Mouse (Mus musculus) Muller cell, postnatal 12 days (primary cell): ENCODE measurements around the gene Ccnj.

Source experiments
- DNase-seq: peaks from one replicate; pipeline ENCODE4 v3.0.0-alpha.2; 2015; ENCODE audit errors: inconsistent ontology term

Ccnj gene

GRCm38 (mm10) chr19:40830703-40831415, at the start of gene Ccnj:
Ccnj (plus strand) TSS chr19:40831279.
- DNase-seq, result peak; percentile 94

- no peak for DNase-seq
Measured at GRCm38 (mm10) chr19:40788004-40788714, 42.9 kb upstream of the Ccnj start.

- no peak for DNase-seq
Measured at GRCm38 (mm10) chr19:40788715-40789084, 42.4 kb upstream of the Ccnj start.

- no peak for DNase-seq
Measured at GRCm38 (mm10) chr19:40805176-40805737, 25.8 kb upstream of the Ccnj start.

GRCm38 (mm10) chr19:40809858-40810257, 21.2 kb upstream of the Ccnj start:
- DNase-seq, result no peak

- no peak for DNase-seq
Measured at GRCm38 (mm10) chr19:40811840-40812239, 19.2 kb upstream of the Ccnj start.

- DNase-seq, result no peak
Measured at GRCm38 (mm10) chr19:40812778-40813177, 18.3 kb upstream of the Ccnj start.

GRCm38 (mm10) chr19:40813385-40813784, 17.7 kb upstream of the Ccnj start:
- DNase-seq, result no peak

- no peak for DNase-seq
Measured at GRCm38 (mm10) chr19:40815645-40816183, 15.4 kb upstream of the Ccnj start.

- DNase-seq, result no peak
Measured at GRCm38 (mm10) chr19:40817901-40818532, 13.1 kb upstream of the Ccnj start.

- DNase-seq, result no peak
Measured at GRCm38 (mm10) chr19:40818764-40819163, 12.3 kb upstream of the Ccnj start.

- no peak for DNase-seq
Measured at GRCm38 (mm10) chr19:40821306-40821825, 9.7 kb upstream of the Ccnj start.

GRCm38 (mm10) chr19:40825636-40826035, 5.4 kb upstream of the Ccnj start:
- no peak for DNase-seq

GRCm38 (mm10) chr19:40826735-40827134, 4.3 kb upstream of the Ccnj start:
- DNase-seq, result no peak

GRCm38 (mm10) chr19:40830198-40830597, 881 bp upstream of the Ccnj start:
- no peak for DNase-seq

- peak; percentile 50 for DNase-seq
Measured at GRCm38 (mm10) chr19:40831416-40832201, 530 bp downstream of the Ccnj start.

GRCm38 (mm10) chr19:40832361-40832760, 1.3 kb downstream of the Ccnj start:
- no peak for DNase-seq

GRCm38 (mm10) chr19:40834436-40834835, 3.4 kb downstream of the Ccnj start:
- DNase-seq, result no peak

- DNase-seq, result no peak
Measured at GRCm38 (mm10) chr19:40838205-40838604, 7.1 kb downstream of the Ccnj start.

- no peak for DNase-seq
Measured at GRCm38 (mm10) chr19:40840303-40840702, 9.2 kb downstream of the Ccnj start.

- no peak for DNase-seq
Measured at GRCm38 (mm10) chr19:40841083-40841482, 10.0 kb downstream of the Ccnj start.
